Mouse (Mus musculus) liver, embryonic 15.5 days (tissue): ENCODE results near the gene Ppp5c. TPM values are rescaled to one million over a fixed set of nuclear protein-coding genes. Genes with fewer than 3 reads are reported as not detected.
A peak's percentile ranks its signal among the peaks of the same experiment; 100 is the strongest.

ENCODE experiments used
- ATAC-seq: fragments of 200-750 bp; cut with Nextera tagmentation; 2 replicates; pipeline ENCODE4 v1.8.0; 2017; ENCODE audit warnings: moderate number of reproducible peaks, mild to moderate bottlenecking, moderate library complexity; ENCODE audit not compliant: insufficient read depth
- H3K27ac ChIP-seq: fragments of 300-500 bp; sonication (generic); replicated peaks from 2 replicates; pipeline ENCODE4 v1.5.1; 2015; ENCODE audit warnings: mild to moderate bottlenecking, inconsistent platforms
- H3K27me3 ChIP-seq: fragments of 300-500 bp; sonication (generic); 2 replicates; pipeline ENCODE4 v1.6.1; 2015; ENCODE audit warnings: mild to moderate bottlenecking, inconsistent platforms
- H3K36me3 ChIP-seq: fragments of 300-500 bp; sonication (generic); replicated peaks from 2 replicates; pipeline ENCODE4 v1.6.1; 2015; ENCODE audit warnings: moderate library complexity, mild to moderate bottlenecking, inconsistent platforms
- H3K4me1 ChIP-seq: fragments of 300-500 bp; sonication (generic); replicated peaks from 2 replicates; pipeline ENCODE4 v1.6.1; 2015; ENCODE audit warnings: inconsistent platforms
- H3K4me2 ChIP-seq: fragments of 300-500 bp; sonication (generic); 2 replicates; pipeline ENCODE4 v1.6.1; 2015; ENCODE audit warnings: moderate library complexity, mild to moderate bottlenecking, inconsistent platforms
- H3K4me3 ChIP-seq: fragments of 300-500 bp; sonication (generic); replicated peaks from 2 replicates; pipeline ENCODE4 v1.5.1; 2015; ENCODE audit warnings: mild to moderate bottlenecking, inconsistent platforms
- H3K9ac ChIP-seq: fragments of 300-500 bp; sonication (generic); 2 replicates; pipeline ENCODE4 v1.6.1; 2015; ENCODE audit warnings: moderate library complexity, mild to moderate bottlenecking, inconsistent platforms
- H3K9me3 ChIP-seq: fragments of 300-500 bp; sonication (generic); replicated peaks from 2 replicates; pipeline ENCODE4 v1.6.1; 2016; ENCODE audit warnings: inconsistent platforms
- WGBS: fragments of 180-500 bp; shearing (Covaris S2); methylation state at CpG from one replicate; pipeline ENCODE4 v1.1.7; 2015; ENCODE audit warnings: mixed read lengths; ENCODE audit not compliant: insufficient replicate concordance; 5-methylcytosine and 5-hydroxymethylcytosine counted together
- polyA plus RNA-seq: library from polyadenylated mRNA; unstranded; fragments of >200 nt; fragmentation: Nextera tagmentation; extraction: Ambion mirVana; gene quantifications from 2 replicates; pipeline ENCODE4 v1.2.1, GENCODE M21; 2015

The Ppp5c gene
- polyA plus RNA-seq, 1 experiment from 2014 or later, result 43.2 TPM

DNA sequence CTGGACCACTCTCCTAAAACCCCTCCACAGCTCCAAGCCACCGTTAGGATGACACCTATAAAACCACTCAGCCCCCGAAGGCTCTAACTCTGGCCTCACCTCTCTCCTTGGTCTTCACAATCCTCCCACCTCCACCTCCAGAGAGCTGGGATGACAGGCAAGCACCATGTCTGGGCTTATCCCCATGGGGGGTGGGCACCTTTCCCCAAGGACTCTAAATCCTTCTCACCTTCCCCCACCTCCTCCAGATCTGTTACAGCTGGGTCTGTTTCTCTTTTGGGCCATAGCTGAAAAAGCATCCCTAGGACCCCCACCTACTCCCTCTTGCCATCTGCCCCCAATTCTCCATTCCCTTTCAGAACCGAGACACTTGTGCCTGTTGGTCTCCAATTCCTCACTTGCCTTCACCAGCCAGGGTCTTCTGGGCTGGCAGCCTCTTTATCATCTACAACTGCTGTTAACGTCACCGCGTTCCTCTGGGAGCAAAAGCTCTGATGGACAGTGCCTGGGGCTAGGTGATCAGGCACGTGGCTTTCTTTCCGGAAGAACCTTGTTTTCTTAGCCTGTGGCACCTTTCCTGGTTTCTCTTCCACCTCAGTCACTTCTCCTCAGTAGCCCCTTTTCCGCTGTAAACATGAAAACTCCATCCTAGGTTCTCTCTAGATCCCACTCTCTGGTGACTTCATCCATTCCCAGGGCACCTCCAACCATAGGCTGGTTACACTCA lies 1.7 kb downstream of the Ppp5c start:
- Histone ChIP-seq H3K27ac (no peak overlapping the region; the same call in 1 of the 2 replicates), H3K36me3 (peaks cover 36% of the 10 kb centered on the region), H3K4me2 (peak overlapping the region; percentile 82), H3K9me3 (no peaks in the 10 kb centered on the region), H3K9ac (peak overlapping the region; percentile 84; the same call in 1 of the 2 replicates), H3K27me3 (no peaks in the 10 kb centered on the region), H3K4me3 (peak overlapping the region; percentile 79), H3K4me1 (peaks cover 69% of the 10 kb centered on the region)
- 53% methylated on average over 9 of the region's 9 CpGs for WGBS
- no peak for ATAC-seq

DNA sequence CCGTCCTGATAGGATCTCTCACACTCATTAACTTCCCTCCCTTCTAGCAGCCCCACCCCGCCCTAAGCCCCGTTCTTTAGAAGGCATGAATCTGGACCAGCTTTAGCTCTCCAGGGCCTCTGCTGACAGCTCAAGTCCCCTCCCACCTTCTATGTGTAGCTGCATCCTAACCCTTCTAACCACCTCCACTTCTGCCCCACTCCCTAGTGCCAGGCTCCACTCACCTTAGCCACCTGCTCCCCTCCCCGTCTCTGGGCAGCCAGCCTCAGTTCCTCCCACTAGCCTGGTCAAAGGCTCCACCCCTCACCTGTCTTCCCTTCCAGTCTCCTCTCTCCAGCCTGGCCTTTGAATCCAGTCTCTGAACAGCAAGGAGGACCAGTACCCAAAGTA lies 2.2 kb downstream of the Ppp5c start:
- Histone ChIP-seq H3K27me3 (no peaks in the 10 kb centered on the region), H3K9ac (peak overlapping the region; percentile 84; the same call in 1 of the 2 replicates), H3K27ac (no peak overlapping the region; the same call in 1 of the 2 replicates), H3K9me3 (no peaks in the 10 kb centered on the region), H3K4me1 (peaks cover 75% of the 10 kb centered on the region), H3K4me2 (peak overlapping the region; percentile 82), H3K4me3 (no peak overlapping the region; the same call in 1 of the 2 replicates), H3K36me3 (peaks cover 36% of the 10 kb centered on the region)
- no peak for ATAC-seq
- 21% methylated on average over 4 of the region's 4 CpGs for WGBS

DNA sequence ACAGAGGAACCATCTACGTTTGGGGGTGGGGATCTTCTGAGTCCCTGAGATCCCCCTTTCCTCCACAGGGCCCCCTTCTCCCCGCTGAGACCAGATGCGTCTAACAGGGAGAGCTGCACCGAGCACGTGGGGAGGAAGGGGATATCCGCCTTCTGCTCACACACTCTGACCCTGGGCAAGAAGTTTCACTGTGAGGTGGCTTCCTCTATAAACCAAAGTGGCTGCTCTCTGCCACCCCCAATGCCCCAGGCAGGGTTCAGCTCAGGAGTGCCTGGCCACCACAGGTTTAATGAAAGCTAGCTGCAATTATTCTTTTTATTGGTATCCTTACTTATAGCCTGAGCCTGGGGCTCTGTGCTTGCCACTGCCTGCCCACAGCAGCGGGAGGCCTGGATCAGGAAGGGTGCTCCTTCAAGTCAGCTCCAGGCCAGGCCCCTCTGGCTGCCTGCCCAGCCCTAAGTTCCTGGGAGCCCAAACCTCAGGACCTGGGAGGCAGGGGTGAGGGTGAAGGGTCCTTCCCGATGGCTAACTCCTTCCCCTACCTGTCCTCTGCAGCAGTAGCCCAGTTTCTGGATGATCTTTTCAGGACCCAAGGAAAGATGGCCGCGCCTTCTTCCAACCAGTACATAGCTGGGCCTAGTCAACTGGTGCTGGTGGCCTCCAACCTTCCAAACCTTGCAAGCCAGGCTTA lies 2.8 kb downstream of the Ppp5c start:
- H3K4me3 ChIP-seq, result peak overlapping the region; percentile 6; the same call in 1 of the 2 replicates
- no peak for ATAC-seq
- H3K9ac ChIP-seq, result no peak overlapping the region
- no peaks in the 10 kb centered on the region for H3K9me3 ChIP-seq
- 58% methylated on average over 10 of the region's 10 CpGs for WGBS
- H3K27ac ChIP-seq, result peak overlapping the region; percentile 64; the same call in 1 of the 2 replicates
- peaks cover 35% of the 10 kb centered on the region for H3K36me3 ChIP-seq
- H3K27me3 ChIP-seq, result no peaks in the 10 kb centered on the region
- peaks cover 78% of the 10 kb centered on the region for H3K4me1 ChIP-seq
- H3K4me2 ChIP-seq, result peak overlapping the region; percentile 82

DNA sequence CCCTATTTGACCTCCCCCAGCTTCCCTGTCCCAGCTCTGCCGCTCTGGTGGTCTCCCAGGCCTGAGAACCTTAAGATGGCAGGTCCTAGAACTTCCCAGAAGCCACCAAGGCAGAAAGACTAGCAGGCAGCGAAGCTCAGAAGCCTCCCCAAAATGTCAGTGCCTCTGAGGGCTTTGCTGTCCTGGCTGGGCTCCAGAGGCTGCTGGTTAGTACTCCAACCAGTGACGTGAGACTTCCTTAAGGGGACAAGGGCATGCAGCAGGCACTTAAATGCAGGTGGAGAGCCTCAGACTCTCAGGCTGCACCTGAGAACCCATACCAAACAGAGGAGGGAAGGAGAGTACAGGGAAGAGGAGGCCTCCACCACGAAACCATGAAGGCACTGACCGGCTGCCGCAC lies 3.6 kb downstream of the Ppp5c start:
- WGBS, result 69% methylated on average over 6 of the region's 6 CpGs
- peaks cover 43% of the 10 kb centered on the region for H3K36me3 ChIP-seq
- H3K4me3 ChIP-seq, result 0 out of 2 replicates have a peak overlapping the region, but pooled peaks have one; percentile 6
- peak overlapping the region; percentile 82 for H3K4me2 ChIP-seq
- H3K27ac ChIP-seq, result peak overlapping the region; percentile 64
- no peaks in the 10 kb centered on the region for H3K9me3 ChIP-seq
- no peaks in the 10 kb centered on the region for H3K27me3 ChIP-seq
- H3K4me1 ChIP-seq, result peaks cover 79% of the 10 kb centered on the region
- no peak overlapping the region for H3K9ac ChIP-seq
- no peak for ATAC-seq

DNA sequence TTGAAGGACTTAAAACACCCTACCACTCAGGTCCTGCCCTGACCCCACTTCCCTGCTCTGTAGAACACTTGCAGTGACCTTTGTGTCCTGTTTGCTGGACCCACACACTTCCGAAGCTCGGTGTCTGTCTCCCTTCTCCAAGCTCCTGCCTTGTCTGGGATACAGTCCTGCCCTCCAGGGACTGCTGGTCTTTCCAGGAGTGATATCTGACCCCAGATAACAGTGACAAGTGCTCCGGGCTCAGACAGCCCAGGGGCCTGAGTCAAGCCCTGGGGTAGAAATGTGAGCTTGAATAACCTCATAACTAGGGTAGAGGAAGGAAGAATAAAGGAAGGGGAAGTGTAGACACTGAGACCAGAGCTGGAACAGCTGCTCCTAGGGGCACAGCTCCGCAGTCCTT lies 4.0 kb downstream of the Ppp5c start:
- no peak overlapping the region for H3K9ac ChIP-seq
- no peak for ATAC-seq
- 44% methylated on average over 4 of the region's 4 CpGs for WGBS
- H3K27ac ChIP-seq, result peak overlapping the region; percentile 64
- peaks cover 46% of the 10 kb centered on the region for H3K36me3 ChIP-seq
- H3K27me3 ChIP-seq, result no peaks in the 10 kb centered on the region
- peak overlapping the region; percentile 82 for H3K4me2 ChIP-seq
- 0 out of 2 replicates have a peak overlapping the region, but pooled peaks have one; percentile 6 for H3K4me3 ChIP-seq
- H3K9me3 ChIP-seq, result no peaks in the 10 kb centered on the region
- H3K4me1 ChIP-seq, result peaks cover 75% of the 10 kb centered on the region

DNA sequence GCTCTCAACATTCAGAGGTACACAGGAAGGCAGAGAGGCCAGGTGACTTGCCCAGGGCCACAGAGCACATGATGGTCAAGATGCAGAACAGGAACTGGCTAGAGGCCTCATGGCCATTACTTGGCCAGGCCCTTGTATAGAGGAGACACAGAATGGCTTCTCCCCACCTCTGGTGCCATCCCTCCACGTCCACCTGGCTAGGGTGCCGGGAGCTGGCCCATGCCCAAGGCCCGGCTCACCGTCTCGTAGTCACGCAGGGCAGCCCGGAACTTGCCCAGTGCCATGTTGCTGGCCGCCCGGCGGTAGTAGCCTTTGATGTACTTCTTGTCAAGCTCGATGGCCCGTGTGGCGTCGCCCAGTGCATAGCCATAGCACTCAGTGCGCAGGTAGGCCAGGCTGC lies 5.5 kb downstream of the Ppp5c start:
- WGBS, result 87% methylated on average over 15 of the region's 15 CpGs
- H3K9ac ChIP-seq, result no peak overlapping the region
- no peak overlapping the region for H3K27ac ChIP-seq
- ATAC-seq, result no peak
- H3K36me3 ChIP-seq, result peaks cover 46% of the 10 kb centered on the region
- no peak overlapping the region for H3K4me2 ChIP-seq
- H3K27me3 ChIP-seq, result no peaks in the 10 kb centered on the region
- H3K4me3 ChIP-seq, result no peak overlapping the region
- H3K4me1 ChIP-seq, result peaks cover 77% of the 10 kb centered on the region
- no peaks in the 10 kb centered on the region for H3K9me3 ChIP-seq

DNA sequence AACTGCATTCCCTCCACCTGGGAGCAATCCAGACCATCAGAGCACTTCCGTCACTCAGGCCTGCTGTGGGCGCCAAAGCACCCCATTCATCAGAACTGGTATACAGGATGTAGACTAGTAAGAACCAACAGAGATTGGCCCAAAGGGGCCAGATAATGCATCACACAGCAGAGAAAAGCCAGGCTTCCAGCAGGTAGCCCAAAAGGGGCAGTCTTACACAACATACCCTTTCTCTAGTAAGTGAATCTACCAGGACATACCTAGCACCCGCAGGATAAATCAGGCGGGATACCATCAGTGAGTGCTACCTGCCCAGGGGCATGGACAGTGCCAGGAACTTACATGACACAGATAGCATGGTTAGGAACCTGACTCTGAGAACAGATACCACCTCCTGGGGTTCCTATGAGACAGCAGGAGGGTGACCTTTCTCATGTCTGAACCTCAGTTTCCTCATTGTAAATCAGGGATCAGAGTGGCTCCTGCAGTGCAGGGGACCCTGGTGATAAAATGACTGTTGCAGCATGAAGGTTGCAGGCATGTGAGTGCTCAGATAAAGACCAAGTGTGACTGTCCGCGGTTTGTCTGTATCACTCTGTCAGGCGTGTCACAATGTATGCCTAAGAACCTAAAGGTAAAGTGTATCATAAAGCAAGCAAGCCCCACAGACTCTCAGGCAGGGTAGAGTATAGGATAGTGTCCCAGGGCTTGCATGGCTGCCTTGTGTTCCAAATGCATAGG lies 8.1 kb downstream of the Ppp5c start:
- Histone ChIP-seq H3K4me1 (peaks cover 57% of the 10 kb centered on the region), H3K9me3 (no peaks in the 10 kb centered on the region), H3K4me3 (no peak overlapping the region), H3K36me3 (peaks cover 66% of the 10 kb centered on the region), H3K4me2 (no peak overlapping the region), H3K27ac (no peak overlapping the region), H3K27me3 (no peaks in the 10 kb centered on the region), H3K9ac (no peak overlapping the region)
- WGBS, result 59% methylated on average over 7 of the region's 7 CpGs
- no peak for ATAC-seq

DNA sequence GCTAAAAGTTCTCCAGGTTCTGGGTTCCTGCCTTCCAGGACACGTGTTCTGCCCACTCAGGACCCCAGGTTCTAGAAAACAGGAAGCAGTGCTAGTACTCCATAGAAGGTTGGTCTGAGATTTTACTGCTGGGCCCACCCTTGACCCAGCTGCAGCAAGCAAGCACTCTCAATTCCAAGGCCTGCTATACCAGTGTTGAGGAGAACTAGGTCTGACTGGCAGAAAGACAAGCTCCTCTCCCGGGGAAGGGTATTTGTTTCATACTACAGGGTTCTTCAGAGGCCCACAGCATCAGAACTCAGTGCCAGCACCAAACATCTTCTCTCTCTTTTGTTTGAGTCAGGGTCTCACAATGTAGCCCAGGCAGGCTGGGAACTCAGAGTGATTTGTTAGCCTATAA lies 9.8 kb downstream of the Ppp5c start:
- ATAC-seq, result no peak
- Histone ChIP-seq H3K27me3 (no peaks in the 10 kb centered on the region), H3K4me3 (no peak overlapping the region), H3K36me3 (peaks cover 82% of the 10 kb centered on the region), H3K27ac (no peak overlapping the region), H3K4me1 (peaks cover 41% of the 10 kb centered on the region), H3K4me2 (no peak overlapping the region), H3K9me3 (no peaks in the 10 kb centered on the region), H3K9ac (no peak overlapping the region)
- WGBS, result 48% methylated on average over 2 of the region's 2 CpGs

DNA sequence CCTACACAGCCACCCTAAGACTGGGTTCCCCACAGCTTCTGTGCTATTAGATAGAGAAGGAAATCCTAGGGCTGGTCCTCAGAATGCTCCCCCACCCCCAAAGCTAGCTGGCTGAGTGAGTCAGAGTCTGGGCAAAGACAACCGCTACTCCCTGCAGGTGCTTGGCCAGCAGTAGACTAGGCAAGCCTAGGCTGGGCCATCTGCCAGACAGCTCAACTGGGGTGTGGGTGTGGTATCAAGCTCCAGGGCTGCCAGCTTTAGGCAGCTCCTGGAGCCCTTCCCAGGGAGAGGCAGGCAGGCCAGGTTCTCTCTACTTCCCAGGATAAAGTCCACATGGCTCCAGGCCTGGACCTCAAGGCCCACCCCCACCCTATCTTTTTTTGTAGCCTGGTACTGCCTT lies 10.7 kb downstream of the Ppp5c start:
- Histone ChIP-seq H3K4me1 (peaks cover 34% of the 10 kb centered on the region), H3K36me3 (peaks cover 82% of the 10 kb centered on the region), H3K4me3 (no peak overlapping the region), H3K4me2 (no peak overlapping the region), H3K9ac (no peak overlapping the region), H3K27me3 (no peaks in the 10 kb centered on the region), H3K27ac (peak overlapping the region; percentile 2; the same call in 1 of the 2 replicates), H3K9me3 (no peaks in the 10 kb centered on the region)
- 58% methylated on average over 1 of the region's 1 CpGs for WGBS
- peak; percentile 76 for ATAC-seq

DNA sequence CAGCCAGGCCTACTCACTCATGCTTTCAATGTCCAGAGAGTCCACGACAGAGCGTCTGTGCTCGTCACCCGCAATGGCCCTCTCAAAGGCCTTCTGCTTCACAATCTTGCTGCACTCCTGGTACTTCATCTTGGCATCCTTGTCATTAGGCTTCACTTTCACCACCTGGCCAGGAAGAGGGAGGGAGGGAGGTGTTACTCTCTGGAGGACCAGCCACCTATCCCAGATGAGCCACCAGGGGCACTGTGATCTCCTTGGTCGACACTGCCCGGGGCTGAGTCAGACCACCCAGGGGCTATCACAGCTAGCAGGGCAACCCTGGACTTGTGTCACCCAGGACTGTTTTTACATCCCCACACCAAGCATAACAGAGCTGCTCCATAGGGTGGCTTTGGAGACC lies 12.3 kb downstream of the Ppp5c start:
- WGBS, result 80% methylated on average over 6 of the region's 6 CpGs
- Histone ChIP-seq H3K9me3 (no peaks in the 10 kb centered on the region), H3K4me2 (no peak overlapping the region), H3K4me3 (no peak overlapping the region), H3K27ac (no peak overlapping the region), H3K4me1 (peaks cover 26% of the 10 kb centered on the region), H3K9ac (no peak overlapping the region), H3K27me3 (no peaks in the 10 kb centered on the region), H3K36me3 (peaks cover 82% of the 10 kb centered on the region)
- no peak for ATAC-seq
